Mouse (Mus musculus) cerebellum, adult 8-10 months (tissue): ENCODE measurements around the gene Zfp458.
"Not testable (repeated sequence)": the region's sequence is repeated elsewhere in the genome, so short reads cannot be mapped to it uniquely, and the experiment has no call there.

ENCODE experiments used
- DNase-seq: peaks from one replicate; pipeline ENCODE4 v3.0.0; 2022

Zfp458 gene

DNA sequence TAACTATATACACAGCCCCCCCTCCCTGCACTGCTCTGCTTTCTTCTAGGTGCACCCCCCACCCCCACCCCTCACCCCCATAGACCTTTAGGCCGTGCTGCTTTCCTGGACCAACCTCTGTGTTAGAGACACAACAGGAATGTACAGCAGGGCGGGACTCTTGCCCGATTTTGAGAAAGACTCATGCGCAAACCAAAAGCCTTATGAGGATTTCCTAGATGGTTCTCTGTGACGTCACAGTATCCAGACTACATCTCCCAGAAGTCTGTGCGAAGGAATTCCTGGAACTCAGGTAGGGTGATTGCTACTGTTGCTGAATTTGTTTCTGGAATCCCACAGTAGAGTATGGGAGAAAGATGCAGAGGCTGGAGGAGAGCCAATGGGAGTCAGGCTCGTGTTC lies at the start of gene Zfp458:
Gene Zfp458 (minus strand): TSS at position 153 of the 400 bp plus-strand sequence.
- no peak for DNase-seq

DNA sequence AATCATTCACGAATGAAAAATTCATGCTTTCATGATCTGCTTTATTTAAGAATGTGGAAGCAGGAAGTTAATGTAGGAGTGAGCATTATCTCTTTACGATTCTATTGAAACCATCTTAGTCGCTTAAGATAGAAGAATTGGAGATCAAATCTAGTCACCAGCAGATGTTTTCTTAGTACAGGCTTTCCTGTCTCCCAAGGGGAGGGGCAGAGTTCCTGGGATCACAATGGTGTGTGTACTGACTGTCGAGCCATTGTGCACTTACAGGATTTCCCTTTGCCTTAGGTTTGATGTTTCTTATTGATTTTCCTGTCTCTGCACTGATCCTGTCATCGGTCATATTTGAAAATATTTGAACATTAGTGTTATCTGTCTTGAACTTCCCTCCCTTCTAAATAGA lies 28.5 kb upstream of the Zfp458 start:
- no peak for DNase-seq

- DNase-seq: peak; percentile 88
These were observed 27.8 kb upstream of the Zfp458 start, which contains the start of gene Zfp457 for GRCm38 (mm10) chr13:67305822-67306672. Gene Zfp457 (minus strand): TSS chr13:67306485.

DNA sequence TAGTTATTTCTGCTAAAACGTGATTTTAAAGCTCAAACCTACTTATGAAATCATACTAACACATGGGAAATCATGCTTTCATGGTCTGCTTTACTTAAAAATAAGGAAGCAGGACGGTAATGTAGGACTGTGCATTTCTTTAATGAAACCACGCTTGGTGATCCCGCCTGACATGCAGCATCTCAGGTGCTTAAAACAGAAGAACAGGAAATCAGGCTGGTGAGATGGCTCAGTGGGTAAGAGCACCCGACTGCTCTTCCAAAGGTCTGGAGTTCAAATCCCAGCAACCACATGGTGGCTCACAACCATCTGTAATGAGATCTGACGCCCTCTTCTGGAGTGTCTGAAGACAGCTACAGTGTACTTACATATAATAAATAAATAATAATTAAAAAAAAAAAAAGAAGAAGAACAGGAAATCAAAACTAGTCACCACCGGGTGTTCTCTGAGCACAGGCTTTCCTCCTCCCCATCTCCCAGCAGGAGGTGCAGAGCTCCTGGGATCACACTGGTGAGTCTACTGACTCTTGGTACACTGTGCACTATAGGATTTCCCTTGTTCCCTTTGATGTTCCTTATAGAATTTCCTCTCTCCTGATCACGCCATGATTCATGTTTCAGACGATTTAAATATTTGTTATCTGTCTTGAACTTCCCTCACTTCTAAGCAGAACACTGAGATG lies 8.7 kb downstream of the Zfp458 start:
- DNase-seq: not testable (repeated sequence)

- DNase-seq: peak; percentile 76
These were observed 9.5 kb downstream of the Zfp458 start for GRCm38 (mm10) chr13:67268568-67269369.

DNA sequence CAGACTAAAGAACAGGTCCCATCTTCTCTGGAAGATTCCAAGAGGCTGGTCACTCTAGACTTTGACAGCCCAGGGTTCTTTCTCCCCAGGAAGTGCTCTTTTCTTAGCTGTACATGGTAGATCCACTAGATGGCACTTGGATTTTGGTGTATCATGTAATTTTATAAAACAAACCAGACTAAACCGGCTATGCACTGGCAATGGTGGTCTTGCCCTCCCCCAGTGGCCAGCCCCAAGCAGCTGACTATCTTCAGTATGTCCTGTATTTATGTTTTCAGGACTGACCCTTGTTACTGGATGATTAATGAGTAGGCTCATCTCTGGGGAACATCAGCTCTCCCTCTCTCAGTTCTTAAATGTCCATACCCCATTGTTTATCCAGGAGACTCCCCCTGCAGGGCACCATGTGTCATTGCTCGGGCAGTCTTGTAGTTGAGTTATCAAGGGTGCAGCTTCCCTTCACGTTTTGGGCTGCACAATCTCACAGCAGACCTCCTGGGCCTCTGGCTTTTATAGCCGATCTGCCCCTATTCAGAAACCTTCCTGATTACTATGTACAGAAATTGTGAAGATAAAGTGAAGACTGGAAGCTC lies 64.2 kb downstream of the Zfp458 start:
- no peak for DNase-seq
